Mouse (Mus musculus) pancreas, adult 10 weeks (tissue): Measurements from ENCODE around the gene Olfr672. TPM values are rescaled to one million over a fixed set of nuclear protein-coding genes. Genes with fewer than 3 reads are reported as not detected.

Source experiments
- polyA plus RNA-seq: library from polyadenylated mRNA; stranded (reverse); fragments of 350-450 nt; fragmentation: Illumina TruSeq; extraction: RNeasy Lipid Tissue Mini Kit (QIAGEN cat#74804); gene quantifications from one replicate; pipeline ENCODE4 v1.2.3, GENCODE M21; 2015; ENCODE audit warnings: low read depth, low replicate concordance; ENCODE audit not compliant: insufficient read depth

The Olfr672 gene
- polyA plus RNA-seq: not detected

GRCm38 (mm10) chr7:105001929-105002328, at the start of gene Olfr672:
Olfr672 (minus strand) TSS chr7:105002029.

GRCm38 (mm10) chr7:105032398-105032797, 30.6 kb upstream of the Olfr672 start, which contains the start of gene Olfr676:
Olfr676 (plus strand) TSS chr7:105032698.

GRCm38 (mm10) chr7:105028360-105028759, 26.5 kb upstream of the Olfr672 start, which contains the start of gene Olfr675:
Olfr675 (minus strand) TSS chr7:105028460.

GRCm38 (mm10) chr7:104979026-104979425, 22.8 kb downstream of the Olfr672 start, which contains the start of gene Olfr671:
Olfr671 (minus strand) TSS chr7:104979126.

GRCm38 (mm10) chr7:104962520-104962919, 39.3 kb downstream of the Olfr672 start, which contains the start of gene Olfr670:
Olfr670 (minus strand) TSS chr7:104962620.

Other genes with a start within 250 kb of the Olfr672 start
- gene Usp17le, start 224.6 kb downstream of the Olfr672 start, polyA plus RNA-seq: not detected
- not detected for gene Usp17lb, start 159.4 kb downstream of the Olfr672 start, polyA plus RNA-seq
- not detected for gene Usp17la, start 145.0 kb downstream of the Olfr672 start, polyA plus RNA-seq
- gene Olfr665, start 124.0 kb downstream of the Olfr672 start, polyA plus RNA-seq: not detected
- gene Olfr666, start 106.1 kb downstream of the Olfr672 start, polyA plus RNA-seq: not detected
- gene Olfr667, start 80.5 kb downstream of the Olfr672 start, polyA plus RNA-seq: not detected
- not detected for gene Olfr668, start 74.0 kb downstream of the Olfr672 start, polyA plus RNA-seq
- not detected for gene Olfr669, start 67.8 kb downstream of the Olfr672 start, polyA plus RNA-seq
- not detected for gene Olfr670, start 39.4 kb downstream of the Olfr672 start, polyA plus RNA-seq
- gene Olfr671, start 22.9 kb downstream of the Olfr672 start, polyA plus RNA-seq: not detected
- not detected for gene Olfr675, start 26.4 kb upstream of the Olfr672 start, polyA plus RNA-seq
- gene Olfr676, start 30.7 kb upstream of the Olfr672 start, polyA plus RNA-seq: not detected
- gene Olfr677, start 49.3 kb upstream of the Olfr672 start, polyA plus RNA-seq: not detected
- not detected for gene Olfr678, start 62.4 kb upstream of the Olfr672 start, polyA plus RNA-seq
- gene Olfr679, start 79.2 kb upstream of the Olfr672 start, polyA plus RNA-seq: not detected
- not detected for gene Olfr680-ps1, start 90.8 kb upstream of the Olfr672 start, polyA plus RNA-seq
- gene Olfr681, start 114.8 kb upstream of the Olfr672 start, polyA plus RNA-seq: not detected
- gene Olfr683, start 145.0 kb upstream of the Olfr672 start, polyA plus RNA-seq: not detected
- not detected for gene Olfr684, start 161.6 kb upstream of the Olfr672 start, polyA plus RNA-seq
- not detected for gene Olfr685, start 184.0 kb upstream of the Olfr672 start, polyA plus RNA-seq
- gene Olfr686, start 205.5 kb upstream of the Olfr672 start, polyA plus RNA-seq: not detected